ENCODE assay signal across 9 mouse cellular contexts in the genomic region with DNA sequence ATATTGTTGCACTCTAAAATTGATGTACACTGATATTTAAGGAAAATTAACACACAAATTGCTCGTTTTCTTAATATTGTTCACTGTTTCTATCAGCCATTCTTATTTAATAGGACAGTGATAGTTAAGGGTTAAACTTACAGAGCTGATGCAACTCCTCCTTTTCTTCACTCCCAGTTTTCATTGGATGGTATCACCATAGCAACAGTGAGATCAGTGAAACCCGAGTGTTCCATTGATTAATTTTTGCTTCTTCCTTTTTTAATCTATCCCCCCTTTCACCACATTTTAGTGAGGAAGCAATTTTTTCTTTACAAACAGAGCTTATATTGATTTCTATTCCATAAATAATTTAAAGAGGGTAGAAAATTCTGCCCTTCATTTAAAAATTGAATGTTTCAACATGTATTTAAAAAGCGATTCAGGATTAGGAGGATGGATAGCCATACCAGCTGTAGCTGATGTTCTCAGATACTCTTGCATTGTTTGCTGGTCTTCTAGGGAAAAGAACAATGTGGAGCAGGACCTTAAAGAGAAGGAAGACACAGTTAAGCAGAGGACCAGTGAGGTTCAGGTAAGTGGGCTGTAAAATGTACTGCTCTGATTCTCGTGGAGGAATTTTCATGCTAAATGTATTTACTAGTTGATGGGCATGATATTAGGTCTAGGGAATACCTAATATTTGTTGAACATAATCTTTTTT.
A peak's percentile ranks its signal among the peaks of the same experiment; 100 is the strongest.
DNase-seq lines count a peak whose midpoint lies in the region; ATAC-seq and TF ChIP-seq lines count a peak whose summit lies in the region.
"Had no signal": no experiment of that assay in that cellular context is flagged by ENCODE, and none has a peak within 500 bp of the region (broad histone marks: within the 10 kb centered on the region; RNA-seq: fewer than 3 reads in every experiment).

No protein-coding gene starts in this region.

- no peak for TF ChIP-seq POLR2A in cerebellum, adult 2 months (IDR thresholded peaks at IDR 0.05; ENCODE audit: borderline replicate concordance, insufficient read depth, low read length)

- 11% methylated on average over 4 of the region's 4 CpGs for WGBS in cerebellum, adult 2 months
- WGBS in forebrain, embryonic 15.5 days = 32% methylated on average over 4 of the region's 4 CpGs
- whole genome bisulfite sequencing in midbrain, embryonic 16.5 days = 19% methylated on average over 4 of the region's 4 CpGs

- intact Hi-C loops in heart, postnatal 14 days (cut with DNase I) = no loop called here
- intact Hi-C loops in gastrocnemius, adult 2 months (cut with DNase I) = no loop called here

- no peak overlapping the region for H3K27ac ChIP-seq in cerebellum, adult 2 months (ENCODE audit: insufficient read depth, low read length)
- peak overlapping the region; percentile 66; the same call in 1 of the 2 replicates for H3K27ac ChIP-seq in forebrain, embryonic 15.5 days (replicated peaks)
- peak overlapping the region; percentile 79 for H3K27ac ChIP-seq in midbrain, embryonic 16.5 days (ENCODE audit: low read length)
- no peak overlapping the region for H3K27ac ChIP-seq in gastrocnemius, adult 2 months

- peak; percentile 97 for ATAC-seq in forebrain, embryonic 15.5 days (replicated peaks)
- peak; percentile 94 for ATAC-seq in midbrain, embryonic 16.5 days

- no peak for TF ChIP-seq CTCF in cerebellum, adult 2 months (IDR thresholded peaks at IDR 0.05; ENCODE audit: borderline replicate concordance, insufficient read depth, low read depth, low read length)
- TF ChIP-seq CTCF in gastrocnemius, adult 2 months (IDR thresholded peaks at IDR 0.05) = no peak

- H3K36me3 ChIP-seq in forebrain, embryonic 15.5 days = no peaks in the 10 kb centered on the region
- H3K36me3 ChIP-seq in midbrain, embryonic 16.5 days (ENCODE audit: control insufficient read depth, insufficient read depth, low read length) = no peaks in the 10 kb centered on the region

- H3K4me1 ChIP-seq in cerebellum, adult 2 months (ENCODE audit: control insufficient read depth, insufficient read depth, low read length) = peaks cover 3% of the 10 kb centered on the region; the same call in 1 of the 2 replicates
- no peaks in the 10 kb centered on the region for H3K4me1 ChIP-seq in forebrain, embryonic 15.5 days
- peaks cover 7% of the 10 kb centered on the region; the same call in 1 of the 2 replicates for H3K4me1 ChIP-seq in midbrain, embryonic 16.5 days (ENCODE audit: control insufficient read depth, insufficient read depth, low read length)

- peak; percentile 41 for DNase-seq in layer of hippocampus, adult 11-12 months (ENCODE audit: low spot score)
- DNase-seq in layer of hippocampus, postnatal 25 days (ENCODE audit: extremely low spot score in 1 of 2, low spot score in 1 of 2) = no peak
- peak in 1 of 2 experiments; percentile 81 for DNase-seq in cerebellum, adult 2 months
- DNase-seq in heart, postnatal 14 days = no peak
- DNase-seq in ovary, adult 18-20 months (ENCODE audit: low spot score) = no peak
- DNase-seq in gastrocnemius, adult 2 months = no peak
- DNase-seq: thymus, adult 18-20 months had no signal

- H3K9me3 ChIP-seq in forebrain, embryonic 15.5 days = no peaks in the 10 kb centered on the region
- no peaks in the 10 kb centered on the region for H3K9me3 ChIP-seq in midbrain, embryonic 16.5 days (replicated peaks; ENCODE audit: control insufficient read depth, low read length, poor library complexity, severe bottlenecking)

- peak overlapping the region; percentile 34 for H3K4me2 ChIP-seq in forebrain, embryonic 15.5 days (replicated peaks)
- H3K4me2 ChIP-seq in midbrain, embryonic 16.5 days (ENCODE audit: low read length) = peak overlapping the region; percentile 40

- peak overlapping the region; percentile 55 for H3K9ac ChIP-seq in forebrain, embryonic 15.5 days (replicated peaks)
- peak overlapping the region; percentile 72 for H3K9ac ChIP-seq in midbrain, embryonic 16.5 days (ENCODE audit: low read depth, low read length)

- H3K27me3 ChIP-seq in cerebellum, adult 2 months (ENCODE audit: control insufficient read depth, insufficient read depth, low read length) = no peaks in the 10 kb centered on the region
- no peaks in the 10 kb centered on the region for H3K27me3 ChIP-seq in forebrain, embryonic 15.5 days
- no peaks in the 10 kb centered on the region for H3K27me3 ChIP-seq in midbrain, embryonic 16.5 days (ENCODE audit: control insufficient read depth, insufficient read depth, low read depth, low read length)

- H3K4me3 ChIP-seq in cerebellum, adult 2 months (replicated peaks; ENCODE audit: insufficient read depth, low read depth, low read length) = peak overlapping the region; percentile 100
- H3K4me3 ChIP-seq in forebrain, embryonic 15.5 days = peak overlapping the region; percentile 51
- peak overlapping the region; percentile 64 for H3K4me3 ChIP-seq in midbrain, embryonic 16.5 days (ENCODE audit: low read depth, low read length)
- H3K4me3 ChIP-seq in gastrocnemius, adult 2 months = no peak overlapping the region

Comparison
In these comparisons a context has a peak if more than half of its experiments do, and no peak if none do; other contexts are left out.
1. H3K27ac ChIP-seq: peak in forebrain, embryonic 15.5 days (single experiment) and midbrain, embryonic 16.5 days (single experiment); none in cerebellum, adult 2 months (single experiment) and gastrocnemius, adult 2 months (single experiment).